Mouse (Mus musculus): ENCODE results near the gene Dnaaf5.

- TF ChIP-seq FLI1 (IDR thresholded peaks at IDR 0.05; ENCODE audit: low read length): no peak
- no peak for TF ChIP-seq GATA1 (IDR thresholded peaks at IDR 0.05; ENCODE audit: borderline replicate concordance, low read length)
These were observed 11.0 kb upstream of the Dnaaf5 start for GRCm38 (mm10) chr5:139138926-139139472.

Measured in megakaryocyte, embryonic 14.5 days (primary cell).